Mouse (Mus musculus) midbrain, embryonic 11.5 days (tissue): ENCODE measurements around the gene Xpr1. TPM values are rescaled to one million over a fixed set of nuclear protein-coding genes. Genes with fewer than 3 reads are reported as not detected.

Experiments
- microRNA-seq: library from miRNA; unstranded; fragments of <30 nt; microRNA quantifications from one replicate; pipeline ENCODE4, GENCODE M21; 2017
- polyA plus RNA-seq: library from polyadenylated mRNA; unstranded; fragments of >200 nt; fragmentation: Nextera tagmentation; extraction: Ambion mirVana; gene quantifications from 2 replicates; pipeline ENCODE4 v1.2.1, GENCODE M21; 2014

The Xpr1 gene
- polyA plus RNA-seq, 1 experiment from 2014 or later: 14.7 TPM

Small RNAs within 50 kb of the gene (microRNA-seq; reads per million reads assigned to microRNA genes)
- gene Gm22569: not detected

Other genes starting within 250 kb of the Xpr1 start
- 2.7 and 3.1 TPM in 2 replicates for gene BC034090, start 173.0 kb downstream of the Xpr1 start, polyA plus RNA-seq
- gene Acbd6, start 140.7 kb upstream of the Xpr1 start, polyA plus RNA-seq: 71.0 and 72.9 TPM in 2 replicates